Mouse (Mus musculus): ENCODE results near the gene Myh9.
"Not testable (repeated sequence)": the region's sequence is repeated elsewhere in the genome, so short reads cannot be mapped to it uniquely, and the experiment has no call there.

Gene Myh9

GRCm38 (mm10) chr15:77867231-77867968 lies 25.4 kb upstream of the Myh9 start:
- DNase-seq: not testable (repeated sequence)

- no peak for DNase-seq
Observed at GRCm38 (mm10) chr15:77866583-77867220, 24.7 kb upstream of the Myh9 start.

- DNase-seq: no peak
Observed at GRCm38 (mm10) chr15:77864063-77864758, 22.2 kb upstream of the Myh9 start.

GRCm38 (mm10) chr15:77862991-77863972 lies 21.3 kb upstream of the Myh9 start:
- DNase-seq: no peak

DNA sequence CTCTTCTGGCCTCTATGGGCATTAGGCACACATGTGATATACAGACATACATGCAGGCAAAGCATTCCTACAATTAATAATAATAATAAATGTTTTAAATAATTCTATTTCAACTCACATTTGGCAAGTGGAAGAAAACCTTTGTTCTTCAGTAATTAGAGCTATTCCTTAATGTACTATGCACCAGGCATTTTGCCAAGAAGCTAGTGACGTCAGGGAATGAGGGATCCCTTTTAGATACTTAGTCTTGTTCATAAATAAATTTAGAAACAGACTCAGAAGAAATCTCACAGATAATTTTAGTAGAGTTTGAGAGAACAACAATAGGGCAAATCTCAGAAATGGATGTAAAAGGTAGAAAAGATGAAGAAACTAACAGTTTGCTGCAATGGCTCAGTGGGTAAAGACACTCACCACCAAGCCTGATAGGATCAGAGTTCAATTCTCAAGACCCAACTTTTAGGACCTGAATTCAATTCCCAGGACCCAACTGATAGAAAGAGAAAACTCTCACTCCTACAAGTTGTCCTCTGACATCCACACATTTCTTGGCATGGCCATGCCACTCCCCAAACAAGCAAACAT lies 18.2 kb upstream of the Myh9 start:
- no peak for DNase-seq

- DNase-seq: peak; percentile 91 to 94
Observed at GRCm38 (mm10) chr15:77857662-77858156, 15.7 kb upstream of the Myh9 start.

- DNase-seq: no peak
Observed at GRCm38 (mm10) chr15:77856541-77856940, 14.6 kb upstream of the Myh9 start.

DNA sequence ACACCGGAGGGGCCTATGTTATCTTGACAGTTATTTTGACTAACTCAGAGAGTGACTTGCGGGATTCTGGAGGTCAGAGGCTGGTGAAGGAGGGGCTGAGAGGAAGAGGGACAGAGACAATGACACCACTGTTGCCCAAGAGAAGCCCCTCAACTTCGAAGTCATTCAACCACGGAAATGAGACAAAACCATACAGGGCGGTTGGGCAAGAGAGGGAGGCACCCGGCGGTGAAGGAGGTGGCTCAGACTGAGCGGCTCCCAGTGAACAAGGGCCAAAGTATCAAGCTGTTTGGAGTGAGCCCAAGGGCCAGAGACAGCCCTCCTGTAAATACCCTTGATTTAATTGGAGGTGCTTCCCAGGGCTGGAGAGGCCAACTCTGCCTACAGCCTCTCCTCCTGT lies 13.3 kb upstream of the Myh9 start:
- DNase-seq: no peak

DNA sequence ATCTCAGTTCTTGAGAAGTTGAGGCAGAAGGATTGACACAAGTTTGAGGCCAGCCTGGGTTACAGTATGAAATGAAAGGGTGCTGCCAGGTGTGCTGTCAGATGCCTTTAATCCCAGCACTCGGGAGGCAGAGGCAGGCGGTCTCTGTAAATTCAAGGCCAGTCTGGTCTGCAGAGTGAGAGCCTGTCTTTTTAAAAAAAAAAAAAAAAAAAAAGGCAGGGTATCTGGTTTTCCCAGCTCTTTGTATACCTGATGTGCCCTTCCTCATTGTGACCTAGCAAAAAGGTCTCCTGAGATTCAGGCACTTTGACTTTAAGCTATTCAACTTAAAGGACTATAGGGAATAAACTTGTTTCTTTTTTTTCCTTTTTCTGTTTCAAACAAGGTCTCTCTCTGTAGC lies 10.0 kb upstream of the Myh9 start:
- no peak for DNase-seq

GRCm38 (mm10) chr15:77851136-77851535 lies 9.2 kb upstream of the Myh9 start:
- DNase-seq: no peak

- DNase-seq: no peak
Observed at GRCm38 (mm10) chr15:77849572-77850229, 7.7 kb upstream of the Myh9 start.

DNA sequence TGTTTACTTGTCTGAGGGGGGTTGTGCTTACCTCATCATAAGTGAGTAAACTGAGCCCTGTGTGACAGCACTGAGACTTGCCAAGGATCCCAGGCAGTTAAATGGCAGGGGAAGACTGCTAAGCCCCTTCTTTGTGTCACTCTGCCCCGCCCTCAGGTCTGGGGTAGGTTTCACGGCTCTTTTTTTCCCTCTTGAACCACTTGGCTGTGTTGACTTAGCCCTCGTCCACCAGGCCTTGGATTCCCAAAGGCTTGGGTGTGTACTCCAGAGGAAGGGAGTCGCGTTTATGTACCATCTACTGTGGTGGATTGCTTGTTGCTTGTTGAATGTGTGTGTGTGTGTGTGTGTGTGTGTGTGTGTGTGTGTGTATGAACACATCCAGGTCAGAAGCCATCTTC lies 7.1 kb upstream of the Myh9 start:
- no peak for DNase-seq

DNA sequence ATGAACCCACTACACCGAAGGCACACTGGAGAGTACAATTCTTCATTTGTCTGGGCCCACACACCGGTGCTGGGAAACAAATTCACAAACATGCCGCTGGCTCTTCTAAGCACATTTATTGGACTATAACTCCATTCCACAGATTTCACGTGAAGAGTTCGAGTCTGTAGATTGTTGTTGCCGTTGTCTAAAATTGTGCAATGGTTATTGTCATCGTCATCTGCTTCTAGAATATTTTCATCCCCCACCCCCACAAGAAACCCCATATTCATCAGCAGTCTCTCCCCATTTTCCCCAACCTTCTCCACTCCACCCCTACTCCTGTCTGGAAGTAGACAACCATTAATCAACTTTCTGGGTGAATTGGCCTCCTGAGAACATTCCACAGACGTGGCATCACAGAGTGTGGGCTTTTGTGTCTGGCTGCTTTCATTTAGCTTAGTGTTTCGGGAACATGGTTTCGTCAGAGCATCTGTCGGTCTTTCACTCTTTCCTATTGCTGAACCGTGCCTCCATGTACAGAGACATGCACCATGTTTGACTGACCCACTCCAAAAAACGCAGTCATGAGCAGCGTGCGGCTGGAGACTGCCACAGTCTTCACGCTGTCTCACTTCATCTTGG lies 6.6 kb upstream of the Myh9 start:
- DNase-seq: no peak

DNA sequence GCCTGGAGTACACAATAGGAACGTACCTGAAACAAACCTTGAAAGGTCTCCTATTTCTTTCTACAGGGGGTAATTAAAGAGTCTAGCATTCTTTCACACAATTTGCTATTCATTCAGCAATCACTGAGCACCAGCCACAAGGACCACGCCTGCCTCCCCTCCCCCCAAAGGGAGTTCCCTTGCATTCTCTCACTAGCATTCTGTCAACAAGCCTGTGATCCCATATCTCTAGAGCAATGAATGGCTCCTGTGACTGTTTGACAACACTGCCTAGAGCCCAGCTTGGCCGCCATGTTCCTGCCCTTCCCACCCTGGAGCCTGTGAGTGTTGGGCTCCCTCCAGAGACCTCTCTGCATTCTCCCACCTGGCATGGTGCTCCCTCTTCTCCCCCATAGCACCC lies 5.9 kb upstream of the Myh9 start:
- DNase-seq: no peak

GRCm38 (mm10) chr15:77847108-77847507 lies 5.1 kb upstream of the Myh9 start:
- no peak for DNase-seq

DNA sequence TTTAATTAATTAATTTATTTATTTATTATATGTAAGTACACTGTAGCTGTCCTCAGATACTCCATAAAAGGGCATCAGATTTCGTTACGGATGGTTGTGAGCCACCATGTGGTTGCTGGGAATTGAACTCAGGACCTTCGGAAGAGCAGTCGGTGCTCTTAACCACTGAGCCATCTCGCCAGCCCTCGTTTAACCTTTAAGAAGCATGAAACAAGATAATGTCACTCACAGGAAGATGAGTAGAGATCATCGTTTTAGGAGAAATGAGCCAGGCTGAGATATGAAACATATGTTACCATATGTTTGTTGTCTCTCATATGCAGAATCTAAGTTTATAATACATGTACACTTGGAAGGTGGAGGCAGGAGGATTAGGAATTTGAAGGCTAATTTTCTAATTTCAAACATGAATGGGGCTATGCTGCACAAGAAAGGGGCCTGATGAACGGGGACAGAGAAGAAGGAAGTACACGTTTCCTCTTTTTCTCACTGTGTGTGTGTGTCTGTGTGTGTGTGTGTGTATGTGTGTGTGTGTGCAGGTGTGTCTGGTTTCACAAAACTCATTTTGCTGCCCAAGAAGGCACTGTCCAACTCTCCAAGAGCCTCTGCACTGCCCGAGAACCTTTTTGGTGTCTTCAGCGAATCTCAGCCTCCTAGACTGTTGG lies 4.1 kb upstream of the Myh9 start:
- DNase-seq: not testable (repeated sequence)

DNA sequence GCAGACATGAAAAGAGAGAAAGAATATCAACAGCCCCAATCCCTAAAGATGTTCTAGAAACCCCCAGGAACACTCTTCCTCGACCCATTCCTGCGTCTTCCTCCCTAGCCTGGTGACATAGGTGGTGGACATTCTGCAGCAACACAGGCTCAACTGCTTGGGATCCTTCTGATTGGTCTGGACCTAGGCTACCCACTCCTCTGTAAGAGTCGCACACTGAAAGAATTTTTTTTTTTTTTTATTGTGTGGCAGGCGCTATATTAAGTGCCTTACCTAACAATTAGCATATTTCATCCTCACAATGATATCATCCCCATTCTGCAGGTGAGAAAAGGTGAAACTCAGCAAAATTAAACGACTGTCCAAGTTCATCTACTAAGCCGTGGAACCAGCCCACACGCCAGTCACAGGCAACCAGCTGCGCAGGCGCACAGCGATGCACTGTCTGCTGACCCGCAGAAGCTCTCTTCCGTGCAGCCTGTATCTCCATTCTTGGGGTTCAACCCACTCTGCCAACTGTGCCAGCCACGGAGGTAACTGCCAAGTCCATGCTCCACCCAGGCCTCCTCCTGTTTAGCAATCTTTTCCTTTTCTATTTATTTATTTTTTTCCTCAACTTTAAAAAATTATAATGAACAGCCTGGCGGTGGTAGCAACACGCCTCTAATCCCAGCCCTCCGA lies 3.1 kb upstream of the Myh9 start:
- no peak for DNase-seq

- DNase-seq: no peak
Observed at GRCm38 (mm10) chr15:77844048-77844447, 2.1 kb upstream of the Myh9 start.

DNA sequence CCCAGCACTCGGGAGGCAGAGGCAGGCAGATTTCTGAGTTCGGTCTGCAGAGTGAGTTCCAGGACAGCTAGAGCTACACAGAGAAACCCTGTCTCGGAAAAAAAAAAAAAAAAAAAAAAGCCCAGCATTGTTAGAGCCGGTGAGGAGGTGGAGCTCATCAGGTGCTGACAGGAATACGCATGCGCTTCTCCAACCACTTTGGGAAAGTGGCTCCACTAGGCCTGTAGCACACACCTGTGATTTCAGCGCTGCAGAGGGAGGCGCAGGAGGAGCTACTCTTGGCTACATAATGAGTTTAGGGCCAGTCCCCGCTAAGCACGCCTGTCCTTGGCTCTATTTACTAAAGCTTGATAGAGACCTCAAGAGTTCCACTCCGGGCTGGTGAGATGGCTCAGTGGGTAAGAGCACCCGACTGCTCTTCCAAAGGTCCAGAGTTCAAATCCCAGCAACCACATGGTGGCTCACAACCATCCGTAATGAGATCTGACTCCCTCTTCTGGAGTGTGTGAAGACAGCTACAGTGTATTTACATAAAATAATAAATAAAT lies 1.6 kb upstream of the Myh9 start:
- DNase-seq: not testable (repeated sequence)

- no peak for DNase-seq
Observed at GRCm38 (mm10) chr15:77843046-77843445, 1.1 kb upstream of the Myh9 start.

All from cerebellum, postnatal 25 days (tissue).